Mouse (Mus musculus) intestine, postnatal 0 days (tissue): ENCODE measurements around the gene Btbd9. TPM values are rescaled to one million over a fixed set of nuclear protein-coding genes. Genes with fewer than 3 reads are reported as not detected.
A peak's percentile ranks its signal among the peaks of the same experiment; 100 is the strongest.

Experiments
- ATAC-seq: fragments of 200-750 bp; cut with Nextera tagmentation; 2 replicates; pipeline ENCODE4 v1.8.0; 2017; ENCODE audit warnings: mild to moderate bottlenecking, moderate TSS enrichment, moderate library complexity
- H3K27ac ChIP-seq: fragments of 300-500 bp; sonication (generic); 2 replicates; pipeline ENCODE4 v1.5.1; 2014; ENCODE audit warnings: mild to moderate bottlenecking, low read depth, low read length, moderate library complexity
- H3K27me3 ChIP-seq: fragments of 300-500 bp; sonication (generic); replicated peaks from 2 replicates; pipeline ENCODE4 v1.6.1; 2014; ENCODE audit warnings: low read length, mixed read lengths; ENCODE audit not compliant: control insufficient read depth, insufficient read depth
- H3K36me3 ChIP-seq: fragments of 300-500 bp; sonication (generic); 2 replicates; pipeline ENCODE4 v1.6.1; 2014; ENCODE audit warnings: mild to moderate bottlenecking, moderate library complexity; ENCODE audit not compliant: control insufficient read depth, insufficient read depth
- H3K4me1 ChIP-seq: fragments of 300-500 bp; sonication (generic); replicated peaks from 2 replicates; pipeline ENCODE4 v1.6.1; 2014; ENCODE audit warnings: antibody characterized with exemption, low read length, mixed read lengths; ENCODE audit not compliant: control insufficient read depth, insufficient read depth
- H3K4me2 ChIP-seq: fragments of 300-500 bp; sonication (generic); replicated peaks from 2 replicates; pipeline ENCODE4 v1.6.1; 2014; ENCODE audit warnings: low read depth, mild to moderate bottlenecking, moderate library complexity
- H3K4me3 ChIP-seq: fragments of 300-500 bp; sonication (generic); 2 replicates; pipeline ENCODE4 v1.5.1; 2014; ENCODE audit warnings: low read depth, low read length
- H3K9ac ChIP-seq: fragments of 300-500 bp; sonication (generic); 2 replicates; pipeline ENCODE4 v1.6.1; 2014; ENCODE audit warnings: mild to moderate bottlenecking, low read depth, low read length
- H3K9me3 ChIP-seq: fragments of 300-500 bp; sonication (generic); 2 replicates; pipeline ENCODE4 v1.6.1; 2016; ENCODE audit warnings: mixed run types; ENCODE audit not compliant: control insufficient read depth
- CTCF ChIP-seq: sonication (generic); IDR thresholded peaks from 2 replicates; pipeline ENCODE4 v1.5.1; 2016; ENCODE audit warnings: low read depth, mild to moderate bottlenecking, control low read depth, antibody characterized with exemption, moderate library complexity
- WGBS: fragments of 180-500 bp; shearing (Covaris S2); extraction: QIAGEN DNeasy Blood & Tissue Kit; methylation state at CpG from one replicate; pipeline ENCODE4 v1.1.7; 2014; 5-methylcytosine and 5-hydroxymethylcytosine counted together
- polyA plus RNA-seq: library from polyadenylated mRNA; unstranded; fragments of >200 nt; fragmentation: Nextera tagmentation; extraction: Ambion mirVana; gene quantifications from 2 replicates; pipeline ENCODE4 v1.2.1, GENCODE M21; 2015

The Btbd9 gene
- polyA plus RNA-seq, 1 experiment from 2014 or later, result 35.9 TPM

DNA sequence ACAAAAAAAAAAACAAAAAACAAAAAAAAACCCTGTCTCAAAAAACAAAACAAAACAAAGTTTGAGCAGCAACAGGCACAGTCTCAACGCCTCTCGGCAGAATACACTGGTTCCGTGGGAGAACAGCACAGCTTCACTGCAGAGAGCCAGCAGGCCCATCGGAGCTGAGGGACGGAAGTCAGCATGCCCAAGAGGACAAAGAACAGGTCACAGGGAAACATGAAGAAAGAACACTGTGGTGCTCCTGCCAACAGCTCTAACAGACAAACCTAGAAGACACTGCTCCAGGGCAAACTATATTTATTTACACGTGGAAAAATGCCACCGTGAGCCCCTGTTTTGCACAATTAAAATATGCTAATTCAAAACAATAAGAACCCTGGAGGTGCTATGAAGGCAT is 11.3 kb downstream of the Btbd9 start:
- WGBS, result 84% methylated on average over 7 of the region's 7 CpGs
- ATAC-seq, result no peak
- no peaks in the 10 kb centered on the region for H3K27me3 ChIP-seq
- no peak overlapping the region for H3K9ac ChIP-seq
- no peak overlapping the region for H3K4me2 ChIP-seq
- H3K4me3 ChIP-seq, result no peak overlapping the region
- no peak for TF ChIP-seq CTCF
- no peaks in the 10 kb centered on the region for H3K9me3 ChIP-seq
- no peak overlapping the region for H3K27ac ChIP-seq
- no peaks in the 10 kb centered on the region for H3K36me3 ChIP-seq
- H3K4me1 ChIP-seq, result peaks cover under 1% of the 10 kb centered on the region; the same call in 1 of the 2 replicates

DNA sequence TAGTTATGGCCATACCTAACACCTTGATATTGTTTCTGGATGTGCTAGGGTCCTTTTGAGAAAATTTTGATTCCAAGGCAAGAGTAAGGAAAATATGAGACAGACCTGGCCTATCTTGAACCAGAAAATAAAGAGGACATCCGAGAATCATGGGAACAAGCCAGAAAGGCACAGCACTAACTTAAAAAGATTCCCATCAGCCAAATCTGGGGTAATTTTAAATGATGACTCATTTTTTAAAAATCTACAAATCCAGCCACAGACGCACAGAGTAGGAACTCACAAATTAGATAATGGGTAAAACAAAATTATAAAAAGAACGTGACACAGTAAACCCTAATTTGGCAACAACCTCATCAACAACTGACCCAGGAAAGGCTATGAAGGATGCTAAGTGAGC is 11.9 kb downstream of the Btbd9 start:
- 72% methylated on average over 3 of the region's 3 CpGs for WGBS
- Histone ChIP-seq H3K9me3 (no peaks in the 10 kb centered on the region), H3K36me3 (no peaks in the 10 kb centered on the region), H3K4me3 (no peak overlapping the region), H3K4me1 (no peaks in the 10 kb centered on the region; the same call in 1 of the 2 replicates), H3K27ac (no peak overlapping the region), H3K27me3 (no peaks in the 10 kb centered on the region), H3K9ac (no peak overlapping the region), H3K4me2 (no peak overlapping the region)
- no peak for TF ChIP-seq CTCF
- ATAC-seq, result no peak

DNA sequence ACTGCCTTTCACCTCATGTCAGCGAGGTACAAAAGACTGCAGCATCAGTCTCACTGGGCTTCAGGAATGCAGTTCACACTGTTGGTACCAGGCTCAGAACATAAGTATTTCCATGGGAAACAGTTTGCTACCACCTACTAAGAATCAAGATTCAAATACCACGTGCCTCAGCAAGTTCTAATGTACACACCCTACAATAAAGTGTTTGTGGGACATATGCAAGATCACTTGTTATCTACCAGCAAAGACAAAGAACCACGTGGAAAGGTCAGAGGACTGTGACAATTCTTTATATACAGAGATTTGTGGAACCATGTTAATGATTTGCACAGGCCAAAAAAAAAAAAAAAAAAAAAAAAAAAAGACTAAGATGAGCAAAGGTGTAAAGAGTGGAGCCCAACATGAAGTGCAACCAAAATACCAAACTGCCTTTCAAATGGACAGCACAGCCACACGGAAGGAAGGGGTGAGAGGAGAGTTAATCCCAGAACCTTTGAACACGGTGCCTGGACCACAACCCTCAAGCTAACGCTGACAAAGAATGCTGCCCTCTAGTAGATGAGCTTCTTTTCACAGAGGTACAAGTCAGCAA is 12.7 kb downstream of the Btbd9 start:
- Histone ChIP-seq H3K9ac (no peak overlapping the region), H3K36me3 (no peaks in the 10 kb centered on the region), H3K27ac (no peak overlapping the region), H3K4me2 (no peak overlapping the region), H3K27me3 (no peaks in the 10 kb centered on the region), H3K9me3 (no peaks in the 10 kb centered on the region), H3K4me3 (no peak overlapping the region), H3K4me1 (no peaks in the 10 kb centered on the region; the same call in 1 of the 2 replicates)
- peak; percentile 66 for ATAC-seq
- 41% methylated on average over 6 of the region's 6 CpGs for WGBS
- TF ChIP-seq CTCF, result 0 out of 2 replicates have a peak, but pooled peaks have one; percentile 4

DNA sequence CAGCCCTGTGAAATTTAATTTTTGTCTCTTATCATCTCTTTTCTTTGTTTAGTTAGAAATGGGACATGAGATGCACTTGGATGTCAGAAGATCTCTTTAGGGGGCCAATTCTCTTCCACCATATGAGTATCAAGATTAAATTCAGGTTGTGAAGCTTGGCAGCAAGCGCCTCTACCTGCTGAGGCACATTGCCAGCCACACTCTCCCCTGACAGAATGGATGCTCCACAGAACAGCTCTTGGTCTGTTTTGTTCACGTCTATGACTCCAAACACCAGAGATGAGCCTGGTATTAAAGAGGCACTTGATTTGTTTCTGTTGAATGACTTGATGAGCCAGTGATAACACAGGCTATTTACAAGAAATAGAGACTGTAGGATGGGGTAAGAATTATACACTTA is 13.5 kb downstream of the Btbd9 start:
- no peaks in the 10 kb centered on the region for H3K36me3 ChIP-seq
- H3K4me2 ChIP-seq, result no peak overlapping the region
- no peak for TF ChIP-seq CTCF
- 85% methylated on average over 2 of the region's 2 CpGs for WGBS
- no peaks in the 10 kb centered on the region; the same call in 1 of the 2 replicates for H3K4me1 ChIP-seq
- no peak overlapping the region for H3K9ac ChIP-seq
- H3K9me3 ChIP-seq, result no peaks in the 10 kb centered on the region
- H3K27ac ChIP-seq, result no peak overlapping the region
- H3K27me3 ChIP-seq, result no peaks in the 10 kb centered on the region
- no peak overlapping the region for H3K4me3 ChIP-seq
- no peak for ATAC-seq

DNA sequence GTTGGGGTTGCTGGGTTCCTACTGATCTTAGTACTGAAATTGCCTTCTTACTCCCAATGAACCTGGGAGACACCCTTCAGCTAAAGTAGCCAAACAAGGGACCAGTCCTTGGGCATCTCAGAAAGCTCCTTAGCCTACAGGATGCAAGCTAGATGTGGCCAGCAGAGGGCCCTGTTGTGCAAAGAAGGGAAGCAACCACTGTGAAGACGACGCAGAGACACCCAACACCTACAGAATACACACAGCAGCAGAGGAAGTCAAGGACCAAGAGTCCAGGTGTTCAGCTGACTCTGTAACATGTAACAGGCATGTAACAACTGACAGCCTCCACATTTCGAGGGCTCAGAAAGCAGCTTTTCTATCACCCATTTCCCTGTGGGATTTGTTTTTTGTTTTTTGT is 16.8 kb downstream of the Btbd9 start:
- Histone ChIP-seq H3K9me3 (no peaks in the 10 kb centered on the region), H3K4me2 (no peak overlapping the region), H3K27me3 (no peaks in the 10 kb centered on the region), H3K27ac (no peak overlapping the region), H3K4me3 (no peak overlapping the region), H3K9ac (no peak overlapping the region), H3K36me3 (no peaks in the 10 kb centered on the region), H3K4me1 (no peaks in the 10 kb centered on the region)
- TF ChIP-seq CTCF, result peak; percentile 88
- ATAC-seq, result no peak
- WGBS, result 30% methylated on average over 3 of the region's 3 CpGs

DNA sequence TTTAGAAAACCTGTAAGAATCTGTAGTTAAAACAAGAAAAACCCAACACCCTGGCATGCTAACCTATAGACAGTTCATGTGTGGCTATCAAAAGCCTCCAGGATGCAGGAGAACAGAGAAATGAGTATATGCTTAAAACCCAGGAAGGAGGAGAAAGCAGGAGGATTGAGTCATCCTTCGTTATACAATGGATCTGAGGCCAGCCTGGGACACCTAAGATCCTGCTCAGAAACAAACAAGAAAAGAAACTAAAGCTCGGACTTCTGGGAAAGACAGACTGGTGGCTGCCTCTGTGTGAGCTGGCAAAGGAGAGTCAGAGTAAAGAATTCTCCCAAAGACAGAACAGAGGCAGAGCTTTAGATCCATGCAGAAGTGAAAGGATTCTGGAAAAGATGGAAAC is 17.7 kb downstream of the Btbd9 start:
- Histone ChIP-seq H3K9ac (no peak overlapping the region), H3K27me3 (no peaks in the 10 kb centered on the region), H3K9me3 (no peaks in the 10 kb centered on the region), H3K4me3 (no peak overlapping the region), H3K27ac (no peak overlapping the region), H3K4me1 (no peaks in the 10 kb centered on the region), H3K36me3 (no peaks in the 10 kb centered on the region), H3K4me2 (no peak overlapping the region)
- ATAC-seq, result no peak
- TF ChIP-seq CTCF, result no peak
- 80% methylated on average over 2 of the region's 2 CpGs for WGBS

DNA sequence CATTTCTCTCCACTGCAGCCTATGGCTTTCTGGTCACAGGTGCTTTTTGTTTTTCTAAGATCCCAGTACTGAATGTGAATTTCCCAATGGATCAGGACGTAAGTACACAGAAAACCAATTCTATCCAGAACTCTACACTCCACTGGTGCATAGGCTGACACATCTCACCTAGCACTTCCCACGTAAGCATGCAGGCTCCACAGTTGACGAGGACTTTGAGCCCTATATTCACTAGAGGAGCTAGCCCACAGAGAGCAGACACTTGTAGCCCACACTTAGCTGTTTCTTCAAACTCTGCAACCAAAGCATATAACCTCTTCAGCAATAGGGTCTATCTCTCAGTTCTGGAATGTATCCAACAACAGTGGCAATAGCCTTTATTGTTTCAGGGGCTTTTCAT is 19.8 kb downstream of the Btbd9 start:
- no peak overlapping the region for H3K4me3 ChIP-seq
- H3K27me3 ChIP-seq, result no peaks in the 10 kb centered on the region
- no peak overlapping the region for H3K27ac ChIP-seq
- 0 out of 2 replicates have a peak, but pooled peaks have one; percentile 37 for ATAC-seq
- H3K9me3 ChIP-seq, result no peaks in the 10 kb centered on the region
- no peaks in the 10 kb centered on the region for H3K4me1 ChIP-seq
- TF ChIP-seq CTCF, result no peak
- H3K9ac ChIP-seq, result no peak overlapping the region
- no peaks in the 10 kb centered on the region for H3K36me3 ChIP-seq
- no peak overlapping the region for H3K4me2 ChIP-seq
- 61% methylated on average over 3 of the region's 3 CpGs for WGBS
